Mouse (Mus musculus) C2C12 (cell line): ENCODE measurements at regions not wholly inside any gene's neighbourhood (a gene's known extent, or its start where the extent isn't known, plus 50 kb on each side); places are given as distances from the start of the nearest gene placed in this dataset.

Experiments
- CTCF ChIP-seq: IDR thresholded peaks from one replicate; pipeline ENCODE4 v1.5.1; 2011; ENCODE audit not compliant: control insufficient read depth, insufficient read depth, insufficient read length
- FOSL1 ChIP-seq: IDR thresholded peaks from one replicate; pipeline ENCODE4 v1.8.0; 2011; ENCODE audit warnings: mild to moderate bottlenecking, low read length; ENCODE audit not compliant: poor library complexity, insufficient read depth, severe bottlenecking
- MAX ChIP-seq: IDR thresholded peaks from one replicate; pipeline ENCODE4 v1.6.1; 2011; ENCODE audit warnings: mild to moderate bottlenecking, control low read depth
- MYOG ChIP-seq: IDR thresholded peaks from one replicate; pipeline ENCODE4 v1.6.1; 2011; ENCODE audit not compliant: control insufficient read depth, insufficient read length; ENCODE audit errors: extremely low read depth
- USF1 ChIP-seq: IDR thresholded peaks from one replicate; pipeline ENCODE4 v1.6.1; 2011; ENCODE audit warnings: low read depth, mild to moderate bottlenecking, control low read depth, moderate library complexity

GRCm38 (mm10) chr1:98667887-98668286 is 247.0 kb downstream of the Slco6d1 start:
- TF ChIP-seq CTCF (no peak), MAX (no peak), MYOG (no peak), USF1 (no peak), FOSL1 (no peak)
